Mouse (Mus musculus) intestine, embryonic 14.5 days (tissue): Measurements from ENCODE around the gene Spata13. TPM values are rescaled to one million over a fixed set of nuclear protein-coding genes. Genes with fewer than 3 reads are reported as not detected.

ENCODE experiments used
- ATAC-seq: fragments of 200-750 bp; cut with Nextera tagmentation; replicated peaks from 2 replicates; pipeline ENCODE4 v1.8.0; 2017; ENCODE audit warnings: low read depth, moderate number of reproducible peaks, moderate TSS enrichment, moderate library complexity; ENCODE audit not compliant: low FRiP score, low TSS enrichment
- DNase-seq: peaks from one replicate; pipeline ENCODE4 v3.0.0-alpha.2; 2018; ENCODE audit warnings: low spot score
- H3K27ac ChIP-seq: fragments of 300-500 bp; sonication (generic); 2 replicates; pipeline ENCODE4 v1.5.1; 2014; ENCODE audit warnings: low read depth, mild to moderate bottlenecking, control low read depth
- H3K27me3 ChIP-seq: fragments of 300-500 bp; sonication (generic); replicated peaks from 2 replicates; pipeline ENCODE4 v1.6.1; 2014; ENCODE audit warnings: low read length, control low read depth; ENCODE audit not compliant: control insufficient read depth, insufficient read depth
- H3K36me3 ChIP-seq: fragments of 300-500 bp; sonication (generic); 2 replicates; pipeline ENCODE4 v1.6.1; 2014; ENCODE audit warnings: low read length, control low read depth; ENCODE audit not compliant: control insufficient read depth, insufficient read depth
- H3K4me1 ChIP-seq: fragments of 300-500 bp; sonication (generic); replicated peaks from 2 replicates; pipeline ENCODE4 v1.6.1; 2014; ENCODE audit warnings: low read length, control low read depth, mixed read lengths; ENCODE audit not compliant: control insufficient read depth, insufficient read depth
- H3K4me2 ChIP-seq: fragments of 300-500 bp; sonication (generic); 2 replicates; pipeline ENCODE4 v1.6.1; 2014; ENCODE audit warnings: low read length
- H3K4me3 ChIP-seq: fragments of 300-500 bp; sonication (generic); 2 replicates; pipeline ENCODE4 v1.5.1; 2014; ENCODE audit warnings: low read depth, low read length, control low read depth, mixed read lengths
- H3K9ac ChIP-seq: fragments of 300-500 bp; sonication (generic); 2 replicates; pipeline ENCODE4 v1.6.1; 2014; ENCODE audit warnings: mild to moderate bottlenecking, low read length
- H3K9me3 ChIP-seq: fragments of 300-500 bp; sonication (generic); 2 replicates; pipeline ENCODE4 v1.6.1; 2016; ENCODE audit warnings: low read length, control low read depth; ENCODE audit not compliant: control insufficient read depth
- WGBS: fragments of 180-500 bp; shearing (Covaris S2); extraction: QIAGEN DNeasy Blood & Tissue Kit; methylation state at CpG from one replicate; pipeline ENCODE4 v1.1.7; 2014; 5-methylcytosine and 5-hydroxymethylcytosine counted together
- polyA plus RNA-seq: library from polyadenylated mRNA; unstranded; fragments of >200 nt; fragmentation: Nextera tagmentation; extraction: Ambion mirVana; gene quantifications from 2 replicates; pipeline ENCODE4 v1.2.1, GENCODE M21; 2014

Spata13 gene
- polyA plus RNA-seq, 1 experiment from 2014 or later = 23.1 TPM

DNA sequence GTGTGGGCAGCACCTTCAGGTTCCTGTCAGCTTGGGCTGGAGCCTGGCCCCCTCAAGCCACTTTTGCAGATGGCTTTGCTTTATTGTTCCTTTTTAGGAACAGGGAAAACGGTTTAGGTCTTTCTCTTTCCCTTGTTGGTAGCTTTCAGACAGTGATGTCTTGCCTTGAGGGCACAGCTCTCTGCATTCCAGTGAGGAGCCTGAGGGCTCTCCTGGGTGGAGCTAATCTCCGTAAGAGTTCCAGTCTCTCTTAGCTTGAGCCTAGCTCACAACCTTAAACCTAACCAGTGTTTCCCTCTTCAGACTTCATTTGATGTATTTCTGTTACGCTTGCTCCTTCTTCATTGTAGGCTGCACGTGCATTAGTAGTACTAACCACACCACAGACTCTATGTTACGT, 81.9 kb downstream of the Spata13 start:
- Histone ChIP-seq H3K4me1 (no peaks in the 10 kb centered on the region), H3K27me3 (no peaks in the 10 kb centered on the region), H3K36me3 (0 out of 2 replicates have a peak, but pooled peaks cover 7% of the 10 kb centered on the region), H3K4me2 (no peak overlapping the region), H3K27ac (no peak overlapping the region), H3K4me3 (no peak overlapping the region), H3K9ac (no peak overlapping the region), H3K9me3 (no peaks in the 10 kb centered on the region)
- DNase-seq (no peak), ATAC-seq (no peak)
- WGBS = 81% methylated on average over 5 of the region's 5 CpGs

GRCm38 (mm10) chr14:60721304-60721703, 87.5 kb downstream of the Spata13 start:
- Histone ChIP-seq H3K4me3 (no peak overlapping the region), H3K27me3 (no peaks in the 10 kb centered on the region), H3K4me1 (no peaks in the 10 kb centered on the region), H3K9ac (no peak overlapping the region), H3K27ac (no peak overlapping the region), H3K36me3 (0 out of 2 replicates have a peak, but pooled peaks cover 2% of the 10 kb centered on the region), H3K9me3 (no peaks in the 10 kb centered on the region), H3K4me2 (no peak overlapping the region)
- ATAC-seq (no peak), DNase-seq (no peak)
- WGBS = 38% methylated on average over 8 of the region's 8 CpGs

GRCm38 (mm10) chr14:60721938-60722337, 88.1 kb downstream of the Spata13 start:
- ATAC-seq (no peak), DNase-seq (no peak)
- Histone ChIP-seq H3K4me1 (peaks cover 2% of the 10 kb centered on the region; the same call in 1 of the 2 replicates), H3K9me3 (no peaks in the 10 kb centered on the region), H3K4me3 (no peak overlapping the region), H3K4me2 (no peak overlapping the region), H3K27me3 (no peaks in the 10 kb centered on the region), H3K36me3 (0 out of 2 replicates have a peak, but pooled peaks cover 2% of the 10 kb centered on the region), H3K27ac (no peak overlapping the region), H3K9ac (no peak overlapping the region)
- WGBS = 58% methylated on average over 3 of the region's 3 CpGs

GRCm38 (mm10) chr14:60726091-60726490, 92.3 kb downstream of the Spata13 start:
- ATAC-seq (no peak), DNase-seq (no peak)
- Histone ChIP-seq H3K9ac (no peak overlapping the region), H3K27me3 (no peaks in the 10 kb centered on the region), H3K4me3 (no peak overlapping the region), H3K4me2 (no peak overlapping the region), H3K4me1 (peaks cover 13% of the 10 kb centered on the region), H3K9me3 (no peaks in the 10 kb centered on the region), H3K27ac (no peak overlapping the region), H3K36me3 (0 out of 2 replicates have a peak, but pooled peaks cover 4% of the 10 kb centered on the region)
- 59% methylated on average over 6 of the region's 6 CpGs for WGBS

DNA sequence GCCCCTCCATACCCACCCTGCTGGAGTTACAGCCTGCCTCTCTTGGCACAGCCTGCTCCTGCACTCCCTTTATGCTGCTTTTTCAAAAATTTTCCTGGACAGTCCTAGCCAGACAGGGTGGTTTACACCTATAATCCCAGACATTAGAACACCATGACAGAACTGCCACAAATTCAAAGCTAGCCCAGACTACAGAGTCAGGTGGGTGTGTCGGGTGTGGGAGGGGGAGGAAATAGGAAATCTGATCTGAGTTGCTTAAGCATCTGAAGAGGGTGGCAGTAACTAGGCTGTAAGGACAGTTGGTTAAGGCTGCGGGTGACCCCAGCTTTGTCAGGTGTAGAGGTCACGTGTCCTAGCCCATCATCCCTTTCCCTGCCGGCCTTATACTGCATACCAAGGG, 93.3 kb downstream of the Spata13 start:
- no peak overlapping the region for H3K9ac ChIP-seq
- H3K9me3 ChIP-seq = no peaks in the 10 kb centered on the region
- DNase-seq (no peak), ATAC-seq (no peak)
- no peak overlapping the region for H3K27ac ChIP-seq
- no peaks in the 10 kb centered on the region for H3K27me3 ChIP-seq
- 49% methylated on average over 4 of the region's 4 CpGs for WGBS
- H3K4me1 ChIP-seq = peaks cover 16% of the 10 kb centered on the region
- no peak overlapping the region for H3K4me2 ChIP-seq
- no peak overlapping the region for H3K4me3 ChIP-seq
- H3K36me3 ChIP-seq = 0 out of 2 replicates have a peak, but pooled peaks cover 4% of the 10 kb centered on the region

- 33% methylated on average over 6 of the region's 6 CpGs for WGBS
- H3K27ac ChIP-seq = 0 out of 2 replicates have a peak overlapping the region, but pooled peaks have one; percentile 51
Observed at GRCm38 (mm10) chr14:60732081-60732480, 98.3 kb downstream of the Spata13 start.

GRCm38 (mm10) chr14:60732787-60733186, 99.0 kb downstream of the Spata13 start:
- Histone ChIP-seq H3K4me1 (peaks cover 47% of the 10 kb centered on the region), H3K36me3 (0 out of 2 replicates have a peak, but pooled peaks cover 4% of the 10 kb centered on the region), H3K4me2 (peak overlapping the region; percentile 47), H3K27me3 (no peaks in the 10 kb centered on the region), H3K9ac (peak overlapping the region; percentile 29), H3K9me3 (no peaks in the 10 kb centered on the region), H3K27ac (peak overlapping the region; percentile 51; the same call in 1 of the 2 replicates), H3K4me3 (peak overlapping the region; percentile 18)
- DNase-seq (no peak), ATAC-seq (no peak)
- WGBS = 11% methylated on average over 16 of the region's 16 CpGs

More at GRCm38 (mm10) chr14:60732081-60732480, 98.3 kb downstream of the Spata13 start:
- H3K4me1 ChIP-seq = peaks cover 49% of the 10 kb centered on the region
- H3K4me2 ChIP-seq = no peak overlapping the region; the same call in 1 of the 2 replicates
- 0 out of 2 replicates have a peak, but pooled peaks cover 4% of the 10 kb centered on the region for H3K36me3 ChIP-seq
- H3K27me3 ChIP-seq = no peaks in the 10 kb centered on the region
- ATAC-seq (no peak), DNase-seq (no peak)
- H3K4me3 ChIP-seq = no peak overlapping the region
- H3K9me3 ChIP-seq = no peaks in the 10 kb centered on the region
- H3K9ac ChIP-seq = no peak overlapping the region

DNA sequence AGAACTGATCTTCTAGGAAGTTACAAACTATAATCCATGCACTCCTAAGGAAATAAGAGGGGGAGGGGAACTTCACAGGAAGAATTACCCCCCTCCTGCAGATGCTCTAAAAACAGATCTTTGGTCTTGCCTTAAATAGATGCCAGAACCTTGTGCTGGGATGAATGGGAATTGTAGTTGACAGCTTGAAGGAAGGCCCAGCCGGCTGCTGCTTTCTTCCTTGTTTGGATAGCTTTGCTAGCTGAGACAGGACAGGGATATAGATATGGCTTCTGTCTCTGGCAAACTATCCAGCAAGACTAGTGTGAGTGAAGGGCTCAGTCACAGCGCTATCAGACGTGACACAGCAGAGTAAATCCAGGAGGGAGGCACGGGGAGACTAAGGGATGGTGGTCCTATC, 99.9 kb downstream of the Spata13 start:
- no peaks in the 10 kb centered on the region for H3K27me3 ChIP-seq
- no peak for DNase-seq
- no peak for ATAC-seq
- no peaks in the 10 kb centered on the region for H3K9me3 ChIP-seq
- 0 out of 2 replicates have a peak, but pooled peaks cover 4% of the 10 kb centered on the region for H3K36me3 ChIP-seq
- H3K27ac ChIP-seq = peak overlapping the region; percentile 7; the same call in 1 of the 2 replicates
- peak overlapping the region; percentile 47 for H3K4me2 ChIP-seq
- H3K4me1 ChIP-seq = peaks cover 47% of the 10 kb centered on the region
- no peak overlapping the region for H3K4me3 ChIP-seq
- H3K9ac ChIP-seq = no peak overlapping the region
- WGBS = 36% methylated on average over 4 of the region's 4 CpGs

- H3K4me3 ChIP-seq = no peak overlapping the region
- ATAC-seq (no peak), DNase-seq (no peak)
- 66% methylated on average over 5 of the region's 5 CpGs for WGBS
- no peaks in the 10 kb centered on the region for H3K36me3 ChIP-seq
- H3K9me3 ChIP-seq = no peaks in the 10 kb centered on the region
- peaks cover 47% of the 10 kb centered on the region for H3K4me1 ChIP-seq
- no peak overlapping the region for H3K9ac ChIP-seq
- H3K27ac ChIP-seq = 0 out of 2 replicates have a peak overlapping the region, but pooled peaks have one; percentile 80
- H3K27me3 ChIP-seq = no peaks in the 10 kb centered on the region
- no peak overlapping the region for H3K4me2 ChIP-seq
Observed at GRCm38 (mm10) chr14:60735206-60735605, 101.4 kb downstream of the Spata13 start.
